Mouse (Mus musculus) embryonic facial prominence, embryonic 14.5 days (tissue): ENCODE data around the gene Rcc2. TPM values are rescaled to one million over a fixed set of nuclear protein-coding genes. Genes with fewer than 3 reads are reported as not detected.
A peak's percentile ranks its signal among the peaks of the same experiment; 100 is the strongest.

Source experiments
- ATAC-seq: fragments of 200-750 bp; cut with Nextera tagmentation; 2 replicates; pipeline ENCODE4 v1.8.0; 2017; ENCODE audit warnings: low read depth, moderate number of reproducible peaks, moderate TSS enrichment
- DNase-seq: peaks from one replicate; pipeline ENCODE4 v3.0.0-alpha.2; 2015; ENCODE audit warnings: low spot score
- H3K27ac ChIP-seq: fragments of 300-500 bp; sonication (generic); replicated peaks from 2 replicates; pipeline ENCODE4 v1.5.1; 2014; ENCODE audit warnings: low read depth, mild to moderate bottlenecking, low read length, moderate library complexity
- H3K27me3 ChIP-seq: fragments of 300-500 bp; sonication (generic); replicated peaks from 2 replicates; pipeline ENCODE4 v1.6.1; 2014; ENCODE audit warnings: low read length; ENCODE audit not compliant: control insufficient read depth, insufficient read depth
- H3K36me3 ChIP-seq: fragments of 300-500 bp; sonication (generic); 2 replicates; pipeline ENCODE4 v1.6.1; 2014; ENCODE audit warnings: low read length, mixed read lengths; ENCODE audit not compliant: control insufficient read depth, insufficient read depth
- H3K4me1 ChIP-seq: fragments of 300-500 bp; sonication (generic); 2 replicates; pipeline ENCODE4 v1.6.1; 2014; ENCODE audit warnings: antibody characterized with exemption, low read length; ENCODE audit not compliant: control insufficient read depth, insufficient read depth
- H3K4me2 ChIP-seq: fragments of 300-500 bp; sonication (generic); 2 replicates; pipeline ENCODE4 v1.6.1; 2014; ENCODE audit warnings: low read depth, mild to moderate bottlenecking, low read length, moderate library complexity, mixed read lengths
- H3K4me3 ChIP-seq: fragments of 300-500 bp; sonication (generic); 2 replicates; pipeline ENCODE4 v1.5.1; 2014; ENCODE audit warnings: low read depth, mild to moderate bottlenecking, low read length
- H3K9ac ChIP-seq: fragments of 300-500 bp; sonication (generic); 2 replicates; pipeline ENCODE4 v1.6.1; 2014; ENCODE audit warnings: low read depth, mild to moderate bottlenecking, low read length, moderate library complexity, mixed read lengths
- H3K9me3 ChIP-seq: fragments of 300-500 bp; sonication (generic); 2 replicates; pipeline ENCODE4 v1.6.1; 2016; ENCODE audit warnings: low read length; ENCODE audit not compliant: control insufficient read depth
- WGBS: fragments of 180-500 bp; shearing (Covaris S2); extraction: QIAGEN DNeasy Blood & Tissue Kit; methylation state at CpG from one replicate; pipeline ENCODE4 v1.1.7; 2014; 5-methylcytosine and 5-hydroxymethylcytosine counted together
- polyA plus RNA-seq: library from polyadenylated mRNA; unstranded; fragments of >200 nt; fragmentation: Nextera tagmentation; extraction: Ambion mirVana; gene quantifications from 2 replicates; pipeline ENCODE4 v1.2.1, GENCODE M21; 2014

The Rcc2 gene
- polyA plus RNA-seq = 31.1 and 31.6 TPM in 2 replicates

GRCm38 (mm10) chr4:140700269-140701018 is at the start of gene Rcc2:
Rcc2 (plus strand) TSS chr4:140700541.
- peaks cover 8% of the 10 kb centered on the region; the same call in 1 of the 2 replicates for H3K27me3 ChIP-seq
- peak; percentile 39 for DNase-seq
- H3K27ac ChIP-seq = peak within 1 kb of the TSS; percentile 98
- ATAC-seq = no peak
- 6% methylated on average over 19 of the region's 20 CpGs for WGBS
- H3K4me3 ChIP-seq = peak within 1 kb of the TSS; percentile 86
- H3K4me2 ChIP-seq = peak within 1 kb of the TSS; percentile 73
- H3K9ac ChIP-seq = peak within 1 kb of the TSS; percentile 97
- H3K4me1 ChIP-seq = peaks cover 23% of the 10 kb centered on the region
- no peaks in the 10 kb centered on the region for H3K9me3 ChIP-seq
- H3K36me3 ChIP-seq = peaks cover 4% of the 10 kb centered on the region; the same call in 1 of the 2 replicates

GRCm38 (mm10) chr4:140653835-140654583 is 46.3 kb upstream of the Rcc2 start:
- WGBS = 36% methylated on average over 14 of the region's 14 CpGs
- Histone ChIP-seq H3K36me3 (no peaks in the 10 kb centered on the region), H3K27ac (no peak overlapping the region), H3K9me3 (no peaks in the 10 kb centered on the region), H3K4me3 (no peak overlapping the region), H3K9ac (no peak overlapping the region), H3K27me3 (no peaks in the 10 kb centered on the region), H3K4me1 (peaks cover 24% of the 10 kb centered on the region), H3K4me2 (no peak overlapping the region)
- DNase-seq (peak; percentile 26), ATAC-seq (no peak)

DNA sequence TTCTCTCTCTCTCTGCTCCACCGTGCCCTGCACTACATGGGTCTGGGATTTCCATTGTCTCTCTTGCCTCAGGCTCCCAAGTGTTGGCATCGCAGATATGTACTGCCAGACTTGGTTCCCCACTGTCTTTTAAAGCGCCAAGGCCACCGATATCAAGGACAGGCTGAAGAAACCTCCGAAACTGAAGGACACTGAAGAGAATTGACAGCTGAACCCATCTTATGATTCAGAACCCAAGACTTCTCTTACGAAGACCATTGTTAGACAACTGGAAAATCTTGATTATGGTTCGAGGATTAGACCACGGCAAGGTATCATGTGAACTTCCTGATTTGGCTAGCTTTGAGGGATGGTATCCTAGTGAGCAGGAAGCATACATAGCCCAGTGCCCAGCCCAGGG is 45.5 kb upstream of the Rcc2 start:
- peaks cover 21% of the 10 kb centered on the region for H3K4me1 ChIP-seq
- H3K9me3 ChIP-seq = no peaks in the 10 kb centered on the region
- no peak for DNase-seq
- H3K27me3 ChIP-seq = no peaks in the 10 kb centered on the region
- H3K36me3 ChIP-seq = no peaks in the 10 kb centered on the region
- H3K27ac ChIP-seq = no peak overlapping the region
- H3K9ac ChIP-seq = no peak overlapping the region
- no peak overlapping the region for H3K4me2 ChIP-seq
- H3K4me3 ChIP-seq = no peak overlapping the region
- ATAC-seq = no peak
- 59% methylated on average over 8 of the region's 8 CpGs for WGBS

DNA sequence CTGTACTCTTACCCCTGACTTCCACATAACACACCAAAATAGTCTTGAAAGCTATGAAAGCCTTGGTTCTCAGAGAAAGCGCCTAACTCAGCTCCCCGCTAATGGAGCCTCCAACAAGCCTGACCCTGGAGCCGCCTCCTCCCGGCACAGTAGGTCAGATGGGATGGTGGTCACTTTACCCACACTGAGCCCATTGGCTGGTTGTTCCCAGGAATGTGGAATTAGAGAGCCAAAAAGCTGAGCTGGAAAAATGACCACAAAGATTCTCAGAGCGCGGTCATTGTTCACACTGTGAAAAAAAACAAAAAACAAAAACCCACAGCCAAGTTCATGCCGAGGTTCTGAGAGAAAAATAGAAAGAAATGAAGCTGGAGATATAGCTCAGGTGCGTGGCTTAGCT is 43.8 kb upstream of the Rcc2 start:
- H3K27me3 ChIP-seq = no peaks in the 10 kb centered on the region
- H3K9ac ChIP-seq = no peak overlapping the region
- ATAC-seq (no peak), DNase-seq (no peak)
- 69% methylated on average over 8 of the region's 8 CpGs for WGBS
- no peaks in the 10 kb centered on the region for H3K36me3 ChIP-seq
- no peaks in the 10 kb centered on the region for H3K9me3 ChIP-seq
- no peak overlapping the region for H3K4me3 ChIP-seq
- H3K4me2 ChIP-seq = no peak overlapping the region
- H3K4me1 ChIP-seq = peaks cover 21% of the 10 kb centered on the region
- H3K27ac ChIP-seq = no peak overlapping the region; the same call in 1 of the 2 replicates

- 4% methylated on average over 17 of the region's 24 CpGs for WGBS
- Histone ChIP-seq H3K27ac (peak overlapping the region; percentile 79), H3K4me3 (no peak overlapping the region), H3K36me3 (no peaks in the 10 kb centered on the region), H3K9me3 (no peaks in the 10 kb centered on the region), H3K4me1 (peaks cover 21% of the 10 kb centered on the region), H3K9ac (peak overlapping the region; percentile 45; the same call in 1 of the 2 replicates), H3K27me3 (no peaks in the 10 kb centered on the region), H3K4me2 (peak overlapping the region; percentile 26; the same call in 1 of the 2 replicates)
- DNase-seq (peak; percentile 86), ATAC-seq (peak; percentile 80)
Observed at GRCm38 (mm10) chr4:140657681-140658575, 42.4 kb upstream of the Rcc2 start.

GRCm38 (mm10) chr4:140661406-140662022 is 38.8 kb upstream of the Rcc2 start:
- Histone ChIP-seq H3K4me1 (peaks cover 12% of the 10 kb centered on the region), H3K4me3 (no peak overlapping the region), H3K27ac (no peak overlapping the region), H3K4me2 (no peak overlapping the region), H3K9me3 (no peaks in the 10 kb centered on the region), H3K9ac (no peak overlapping the region), H3K27me3 (no peaks in the 10 kb centered on the region), H3K36me3 (no peaks in the 10 kb centered on the region)
- ATAC-seq (no peak), DNase-seq (no peak)
- WGBS = 72% methylated on average over 18 of the region's 18 CpGs

DNA sequence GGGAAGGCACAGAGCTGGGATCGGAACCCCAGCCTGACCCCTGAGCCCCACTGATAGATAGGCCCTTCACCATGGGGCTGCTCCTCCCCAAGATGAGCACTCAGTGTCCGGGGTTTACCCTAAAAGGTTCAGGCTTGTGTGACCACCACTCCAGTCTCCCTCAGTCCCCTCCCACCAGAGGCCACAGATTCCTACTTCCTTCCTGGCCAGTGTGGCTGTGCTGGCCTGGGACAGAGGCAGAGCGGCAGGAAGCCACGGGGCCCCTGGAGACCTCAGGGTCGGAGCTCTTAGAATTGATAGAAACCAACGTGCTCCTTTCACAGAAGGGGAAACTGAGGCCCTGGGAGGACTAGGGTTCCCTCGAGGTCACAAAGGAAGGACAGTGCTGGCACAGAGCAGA is 37.9 kb upstream of the Rcc2 start:
- H3K27ac ChIP-seq = no peak overlapping the region
- no peak overlapping the region for H3K9ac ChIP-seq
- no peaks in the 10 kb centered on the region for H3K9me3 ChIP-seq
- WGBS = 15% methylated on average over 6 of the region's 7 CpGs
- H3K27me3 ChIP-seq = no peaks in the 10 kb centered on the region
- H3K4me2 ChIP-seq = no peak overlapping the region
- no peak for ATAC-seq
- H3K4me3 ChIP-seq = no peak overlapping the region
- no peak for DNase-seq
- H3K36me3 ChIP-seq = no peaks in the 10 kb centered on the region
- peaks cover 7% of the 10 kb centered on the region for H3K4me1 ChIP-seq
